Mouse (Mus musculus): ENCODE data around the gene S100a14. TPM values are rescaled to one million over a fixed set of nuclear protein-coding genes. Genes with fewer than 3 reads are reported as not detected.

The S100a14 gene
- polyA plus RNA-seq (2012; rRNA removed): not detected in 2 replicates

GRCm38 (mm10) chr3:90526580-90526979, at the start of gene S100a14:
Gene S100a14 (plus strand): TSS chr3:90526856.
- DNase-seq (ENCODE audit: extremely low spot score in 1 of 2, low spot score in 1 of 2): no peak

GRCm38 (mm10) chr3:90486998-90487397, 39.7 kb upstream of the S100a14 start:
- no peak for DNase-seq (ENCODE audit: extremely low spot score in 1 of 2, low spot score in 1 of 2)

GRCm38 (mm10) chr3:90488576-90488975, 38.1 kb upstream of the S100a14 start:
- DNase-seq (ENCODE audit: extremely low spot score in 1 of 2, low spot score in 1 of 2): no peak

GRCm38 (mm10) chr3:90490696-90491256, 35.9 kb upstream of the S100a14 start, which contains the start of gene Snapin:
Gene Snapin (minus strand): TSS chr3:90491033.
- peak; percentile 91 to 96 for DNase-seq (ENCODE audit: extremely low spot score in 1 of 2, low spot score in 1 of 2)

- peak in 1 of 2 experiments; percentile 52 for DNase-seq (ENCODE audit: extremely low spot score in 1 of 2, low spot score in 1 of 2)
Measured at GRCm38 (mm10) chr3:90491350-90491749, 35.3 kb upstream of the S100a14 start.

GRCm38 (mm10) chr3:90493831-90494540, 32.7 kb upstream of the S100a14 start:
- no peak for DNase-seq (ENCODE audit: extremely low spot score in 1 of 2, low spot score in 1 of 2)

- no peak for DNase-seq (ENCODE audit: extremely low spot score in 1 of 2, low spot score in 1 of 2)
Measured at GRCm38 (mm10) chr3:90495850-90496525, 30.7 kb upstream of the S100a14 start.

- DNase-seq (ENCODE audit: extremely low spot score in 1 of 2, low spot score in 1 of 2): no peak
Measured at GRCm38 (mm10) chr3:90497597-90497996, 29.1 kb upstream of the S100a14 start.

- no peak for DNase-seq (ENCODE audit: extremely low spot score in 1 of 2, low spot score in 1 of 2)
Measured at GRCm38 (mm10) chr3:90503444-90503843, 23.2 kb upstream of the S100a14 start.

- DNase-seq (ENCODE audit: extremely low spot score in 1 of 2, low spot score in 1 of 2): no peak
Measured at GRCm38 (mm10) chr3:90505216-90505615, 21.4 kb upstream of the S100a14 start.

- no peak for DNase-seq (ENCODE audit: extremely low spot score in 1 of 2, low spot score in 1 of 2)
Measured at GRCm38 (mm10) chr3:90506362-90506761, 20.3 kb upstream of the S100a14 start.

- DNase-seq (ENCODE audit: extremely low spot score in 1 of 2, low spot score in 1 of 2): no peak
Measured at GRCm38 (mm10) chr3:90508287-90508949, 18.2 kb upstream of the S100a14 start.

GRCm38 (mm10) chr3:90508950-90509746, 17.5 kb upstream of the S100a14 start, which contains the start of gene Chtop:
Gene Chtop (minus strand): TSS chr3:90509498.
- peak; percentile 97 to 100 for DNase-seq (ENCODE audit: extremely low spot score in 1 of 2, low spot score in 1 of 2)

- no peak for DNase-seq (ENCODE audit: extremely low spot score in 1 of 2, low spot score in 1 of 2)
Measured at GRCm38 (mm10) chr3:90509747-90510123, 16.9 kb upstream of the S100a14 start.

GRCm38 (mm10) chr3:90512276-90512675, 14.4 kb upstream of the S100a14 start:
- DNase-seq (ENCODE audit: extremely low spot score in 1 of 2, low spot score in 1 of 2): no peak

GRCm38 (mm10) chr3:90512948-90513642, 13.6 kb upstream of the S100a14 start:
- DNase-seq (ENCODE audit: extremely low spot score in 1 of 2, low spot score in 1 of 2): no peak

GRCm38 (mm10) chr3:90513796-90514590, 12.7 kb upstream of the S100a14 start, which contains the start of the genes S100a1 and S100a13:
Gene S100a1 (minus strand): TSS chr3:90514392.
Gene S100a13 (plus strand): TSS chr3:90514435.
- DNase-seq (ENCODE audit: extremely low spot score in 1 of 2, low spot score in 1 of 2): no peak

- DNase-seq (ENCODE audit: extremely low spot score in 1 of 2, low spot score in 1 of 2): no peak
Measured at GRCm38 (mm10) chr3:90514691-90515090, 12.0 kb upstream of the S100a14 start.

GRCm38 (mm10) chr3:90515242-90515641, 11.4 kb upstream of the S100a14 start:
- no peak for DNase-seq (ENCODE audit: extremely low spot score in 1 of 2, low spot score in 1 of 2)

Measured in frontal cortex, adult 2 months (tissue).